ENCODE assay signal across 16 mouse cellular contexts in genomic region chr19:25096316-25096715, GRCm38 (mm10).
A peak's percentile ranks its signal among the peaks of the same experiment; 100 is the strongest.
DNase-seq lines count a peak whose midpoint lies in the region; ATAC-seq and TF ChIP-seq lines count a peak whose summit lies in the region.
"Had no signal": no experiment of that assay in that cellular context is flagged by ENCODE, and none has a peak within 500 bp of the region (broad histone marks: within the 10 kb centered on the region; RNA-seq: fewer than 3 reads in every experiment).

No protein-coding gene starts in this region.

- no peak for TF ChIP-seq POLR2A in kidney, adult 2 months (IDR thresholded peaks at IDR 0.05; ENCODE audit: low read depth, low read length)

- no peak for ATAC-seq in kidney, embryonic 16.5 days (ENCODE audit: low FRiP score, low TSS enrichment)
- ATAC-seq in liver, embryonic 16.5 days (ENCODE audit: low read depth), result peak; percentile 31; the same call in 1 of the 2 replicates
- ATAC-seq in hindbrain, embryonic 16.5 days, result no peak
- ATAC-seq: forebrain, embryonic 15.5 days had no signal

- no peaks in the 10 kb centered on the region; the same call in none of the 2 replicates for H3K36me3 ChIP-seq in kidney, adult 2 months (ENCODE audit: control insufficient read depth, insufficient read depth, low read length)
- no peaks in the 10 kb centered on the region for H3K36me3 ChIP-seq in kidney, embryonic 16.5 days (ENCODE audit: insufficient read depth, low read length)
- no peaks in the 10 kb centered on the region; the same call in 1 of the 2 replicates for H3K36me3 ChIP-seq in liver, embryonic 16.5 days (ENCODE audit: control insufficient read depth, insufficient read depth)
- no peaks in the 10 kb centered on the region for H3K36me3 ChIP-seq in hindbrain, embryonic 16.5 days (ENCODE audit: control insufficient read depth, insufficient read depth, low read length)
- H3K36me3 ChIP-seq: forebrain, embryonic 15.5 days; G1E; midbrain, embryonic 12.5 days had no signal

- WGBS in kidney, adult 2 months, result 50% methylated on average over 9 of the region's 9 CpGs
- 68% methylated on average over 9 of the region's 9 CpGs for WGBS in kidney, embryonic 16.5 days
- WGBS in liver, embryonic 16.5 days (ENCODE audit: insufficient replicate concordance), result 59% methylated on average over 9 of the region's 9 CpGs
- 78% methylated on average over 9 of the region's 9 CpGs for WGBS in hindbrain, embryonic 16.5 days

- peaks cover 10% of the 10 kb centered on the region for H3K4me1 ChIP-seq in kidney, adult 2 months (ENCODE audit: control insufficient read depth, insufficient read depth, low read length)
- peaks cover 34% of the 10 kb centered on the region for H3K4me1 ChIP-seq in kidney, embryonic 16.5 days (ENCODE audit: insufficient read depth, low read length)
- no peaks in the 10 kb centered on the region; the same call in 1 of the 2 replicates for H3K4me1 ChIP-seq in liver, embryonic 16.5 days (ENCODE audit: control insufficient read depth, low read depth, low read length)
- no peaks in the 10 kb centered on the region for H3K4me1 ChIP-seq in hindbrain, embryonic 16.5 days (ENCODE audit: control insufficient read depth, insufficient read depth, low read depth, low read length)
- H3K4me1 ChIP-seq: forebrain, embryonic 15.5 days had no signal

- no peaks in the 10 kb centered on the region for H3K27me3 ChIP-seq in kidney, adult 2 months (replicated peaks; ENCODE audit: control insufficient read depth, insufficient read depth, low read length)
- no peaks in the 10 kb centered on the region for H3K27me3 ChIP-seq in kidney, embryonic 16.5 days (ENCODE audit: insufficient read depth, low read length)
- no peaks in the 10 kb centered on the region for H3K27me3 ChIP-seq in liver, embryonic 16.5 days (ENCODE audit: control insufficient read depth, insufficient read depth, low read depth, low read length)
- H3K27me3 ChIP-seq in hindbrain, embryonic 16.5 days (replicated peaks; ENCODE audit: control insufficient read depth, insufficient read depth, low read length), result no peaks in the 10 kb centered on the region; the same call in 1 of the 2 replicates
- H3K27me3 ChIP-seq: forebrain, embryonic 15.5 days; midbrain, embryonic 12.5 days had no signal

- H3K4me2 ChIP-seq in kidney, embryonic 16.5 days (replicated peaks; ENCODE audit: low read depth, low read length), result no peak overlapping the region
- H3K4me2 ChIP-seq in liver, embryonic 16.5 days (ENCODE audit: low read depth, low read length), result peak overlapping the region; percentile 14; the same call in 1 of the 2 replicates
- H3K4me2 ChIP-seq in hindbrain, embryonic 16.5 days (ENCODE audit: low read length), result no peak overlapping the region
- H3K4me2 ChIP-seq: forebrain, embryonic 15.5 days; midbrain, embryonic 12.5 days had no signal

- no peak overlapping the region for H3K4me3 ChIP-seq in kidney, adult 2 months (ENCODE audit: insufficient read depth, low read depth, low read length)
- no peak overlapping the region for H3K4me3 ChIP-seq in kidney, embryonic 16.5 days (ENCODE audit: low read length)
- no peak overlapping the region for H3K4me3 ChIP-seq in liver, embryonic 16.5 days (ENCODE audit: low read depth, low read length)
- H3K4me3 ChIP-seq in hindbrain, embryonic 16.5 days (ENCODE audit: low read length), result no peak overlapping the region
- H3K4me3 ChIP-seq: forebrain, embryonic 15.5 days; midbrain, embryonic 12.5 days had no signal

- H3K9ac ChIP-seq in kidney, embryonic 16.5 days (replicated peaks; ENCODE audit: low read length), result no peak overlapping the region
- H3K9ac ChIP-seq in liver, embryonic 16.5 days (ENCODE audit: low read depth, low read length), result no peak overlapping the region
- no peak overlapping the region for H3K9ac ChIP-seq in hindbrain, embryonic 16.5 days (ENCODE audit: low read depth, low read length)
- H3K9ac ChIP-seq: forebrain, embryonic 15.5 days; midbrain, embryonic 12.5 days had no signal

- peak; percentile 28 for DNase-seq in kidney, adult 2 months
- DNase-seq in kidney, postnatal 10 days, result peak; percentile 15
- peak; percentile 45 for DNase-seq in lung, postnatal 36 days
- DNase-seq in thymus, postnatal 14 days, result no peak
- DNase-seq in thymus, postnatal 10 days (ENCODE audit: low spot score in 2 of 2), result no peak
- DNase-seq: adrenal gland, adult 8-10 months; cerebellum, adult 9-10 months; right cerebral cortex, adult 18-20 months; spleen, adult 18-20 months had no signal

- no peaks in the 10 kb centered on the region for H3K9me3 ChIP-seq in kidney, embryonic 16.5 days (ENCODE audit: low read length)
- H3K9me3 ChIP-seq in liver, embryonic 16.5 days (replicated peaks; ENCODE audit: control insufficient read depth, low read length), result no peaks in the 10 kb centered on the region
- H3K9me3 ChIP-seq in hindbrain, embryonic 16.5 days (ENCODE audit: control insufficient read depth, low read length), result no peaks in the 10 kb centered on the region
- H3K9me3 ChIP-seq: forebrain, embryonic 15.5 days; midbrain, embryonic 12.5 days had no signal

- H3K27ac ChIP-seq in kidney, adult 2 months (ENCODE audit: insufficient read depth, low read depth, low read length), result peak overlapping the region; percentile 84
- H3K27ac ChIP-seq in kidney, embryonic 16.5 days (ENCODE audit: low read length), result no peak overlapping the region; the same call in 1 of the 2 replicates
- H3K27ac ChIP-seq in liver, embryonic 16.5 days (ENCODE audit: low read length), result peak overlapping the region; percentile 50; the same call in 1 of the 2 replicates
- H3K27ac ChIP-seq in hindbrain, embryonic 16.5 days (ENCODE audit: low read depth, low read length), result no peak overlapping the region
- H3K27ac ChIP-seq: forebrain, embryonic 15.5 days; macrophage; midbrain, embryonic 12.5 days had no signal

- TF ChIP-seq CTCF in kidney, adult 2 months (conservative IDR thresholded peaks at IDR 0.05; ENCODE audit: insufficient read depth, insufficient read length, low read depth, low read length), result no peak

Comparison
In these comparisons a context has a peak if more than half of its experiments do, and no peak if none do; other contexts are left out.
1. H3K27ac ChIP-seq: peak in kidney, adult 2 months (single experiment) and liver, embryonic 16.5 days (single experiment); none in kidney, embryonic 16.5 days (single experiment) and hindbrain, embryonic 16.5 days (single experiment).
2. DNase-seq: peak in kidney, adult 2 months (single experiment), kidney, postnatal 10 days (single experiment) and lung, postnatal 36 days (single experiment); none in thymus, postnatal 14 days (single experiment) and thymus, postnatal 10 days (0 of 2).